Mouse (Mus musculus) liver, embryonic 14.5 days (tissue): ENCODE results near the gene Tada3. TPM values are rescaled to one million over a fixed set of nuclear protein-coding genes. Genes with fewer than 3 reads are reported as not detected.

Experiments
- ATAC-seq: fragments of 200-750 bp; cut with Nextera tagmentation; 2 replicates; pipeline ENCODE4 v1.8.0; 2017; ENCODE audit warnings: moderate number of reproducible peaks, mild to moderate bottlenecking, moderate library complexity; ENCODE audit not compliant: insufficient read depth
- DNase-seq, 3 experiments: peaks; one replicate each; pipeline ENCODE4 v3.0.0-alpha.2; 2012 to 2013; ENCODE audit warnings: low read depth in 3 of 3, low spot score in 3 of 3
- H3K27ac ChIP-seq: fragments of 300-500 bp; sonication (generic); 2 replicates; pipeline ENCODE4 v1.5.1; 2014; ENCODE audit warnings: moderate library complexity, mild to moderate bottlenecking, control low read depth, inconsistent platforms
- H3K27me3 ChIP-seq: fragments of 300-500 bp; sonication (generic); 2 replicates; pipeline ENCODE4 v1.6.1; 2014; ENCODE audit warnings: mild to moderate bottlenecking, low read length, moderate library complexity; ENCODE audit not compliant: control insufficient read depth, insufficient read depth
- H3K36me3 ChIP-seq: fragments of 300-500 bp; sonication (generic); replicated peaks from 2 replicates; pipeline ENCODE4 v1.6.1; 2014; ENCODE audit warnings: low read depth; ENCODE audit not compliant: control insufficient read depth, insufficient read depth
- H3K4me1 ChIP-seq, 2 experiments: fragments of 200-500 bp in 1 of 2; fragments of 300-500 bp in 1 of 2; sonication (generic) in 1 of 2; replicated peaks; 2 replicates each; pipeline ENCODE4 v1.6.1; 2012 to 2014; ENCODE audit warnings: antibody characterized with exemption in 1 of 2, inconsistent platforms in 1 of 2, low read length in 1 of 2; ENCODE audit not compliant: control insufficient read depth in 2 of 2, insufficient read depth in 2 of 2
- H3K4me2 ChIP-seq: fragments of 300-500 bp; sonication (generic); 2 replicates; pipeline ENCODE4 v1.6.1; 2014; ENCODE audit warnings: low read depth, mild to moderate bottlenecking, control low read depth, moderate library complexity
- H3K4me3 ChIP-seq, 2 experiments: fragments of 200-500 bp in 1 of 2; fragments of 300-500 bp in 1 of 2; sonication (generic) in 1 of 2; 2 replicates each; pipeline ENCODE4 v1.5.1; 2012 to 2014; ENCODE audit warnings: low read depth in 2 of 2, low read length in 2 of 2, mild to moderate bottlenecking in 2 of 2, control low read depth in 1 of 2, inconsistent platforms in 1 of 2, moderate library complexity in 1 of 2; ENCODE audit not compliant: insufficient read depth in 1 of 2
- H3K9ac ChIP-seq: fragments of 300-500 bp; sonication (generic); replicated peaks from 2 replicates; pipeline ENCODE4 v1.6.1; 2014; ENCODE audit warnings: mild to moderate bottlenecking, control low read depth, moderate library complexity
- H3K9me3 ChIP-seq: fragments of 300-500 bp; sonication (generic); 2 replicates; pipeline ENCODE4 v1.6.1; 2016; ENCODE audit warnings: low read length, mixed read lengths; ENCODE audit not compliant: control insufficient read depth
- CTCF ChIP-seq: IDR thresholded peaks from 2 replicates; pipeline ENCODE4 v1.5.1; 2016; ENCODE audit warnings: antibody characterized with exemption, low read depth, control low read depth
- EP300 ChIP-seq: IDR thresholded peaks from 2 replicates; pipeline ENCODE4 v1.6.1; 2016; ENCODE audit warnings: antibody characterized with exemption, low read depth
- WGBS: fragments of 180-500 bp; shearing (Covaris S2); extraction: QIAGEN DNeasy Blood & Tissue Kit; methylation state at CpG from one replicate; pipeline ENCODE4 v1.1.7; 2014; ENCODE audit not compliant: insufficient replicate concordance; 5-methylcytosine and 5-hydroxymethylcytosine counted together
- polyA plus RNA-seq, 2 experiments: library from polyadenylated mRNA; depleted of rRNA in 1 of 2; stranded (reverse) in 1 of 2; unstranded in 1 of 2; fragments of >200 nt; fragmentation: Nextera tagmentation in 1 of 2; extraction: Ambion mirVana in 1 of 2; gene quantifications; 2 replicates each; pipeline versions ENCODE4 v1.2.1 to v1.2.3; 2012 to 2014

Tada3 gene
- polyA plus RNA-seq, 2 experiments, result 15.1 to 15.6 TPM

DNA sequence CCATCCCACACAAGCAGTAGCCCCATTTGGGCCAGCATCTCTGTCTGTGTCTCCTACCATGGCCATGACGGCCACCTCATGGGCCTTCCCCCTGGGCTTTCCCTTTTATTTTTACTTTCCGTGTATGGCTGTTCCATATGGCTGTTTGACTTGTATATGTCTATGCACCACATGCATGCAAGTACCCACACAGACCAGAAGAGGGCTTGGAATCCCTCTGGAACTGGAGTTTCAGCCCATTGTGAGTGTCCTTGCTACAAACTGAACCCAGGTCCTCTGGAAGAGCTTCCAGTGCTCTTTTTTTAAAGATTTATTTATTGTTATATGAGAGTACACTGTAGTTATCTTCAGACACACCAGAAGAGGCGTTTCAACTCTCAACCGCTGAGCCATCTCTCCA is 16.2 kb downstream of the Tada3 start:
- TF ChIP-seq EP300 (no peak), CTCF (peak; percentile 31; the same call in 1 of the 2 replicates)
- Histone ChIP-seq H3K9me3 (no peaks in the 10 kb centered on the region), H3K9ac (no peak overlapping the region), H3K4me1 (no peaks in the 10 kb centered on the region), H3K4me2 (no peak overlapping the region), H3K4me3 (no peak overlapping the region), H3K27ac (no peak overlapping the region), H3K36me3 (no peaks in the 10 kb centered on the region), H3K27me3 (no peaks in the 10 kb centered on the region)
- DNase-seq (no peak), ATAC-seq (no peak)
- 58% methylated on average over 4 of the region's 4 CpGs for WGBS

DNA sequence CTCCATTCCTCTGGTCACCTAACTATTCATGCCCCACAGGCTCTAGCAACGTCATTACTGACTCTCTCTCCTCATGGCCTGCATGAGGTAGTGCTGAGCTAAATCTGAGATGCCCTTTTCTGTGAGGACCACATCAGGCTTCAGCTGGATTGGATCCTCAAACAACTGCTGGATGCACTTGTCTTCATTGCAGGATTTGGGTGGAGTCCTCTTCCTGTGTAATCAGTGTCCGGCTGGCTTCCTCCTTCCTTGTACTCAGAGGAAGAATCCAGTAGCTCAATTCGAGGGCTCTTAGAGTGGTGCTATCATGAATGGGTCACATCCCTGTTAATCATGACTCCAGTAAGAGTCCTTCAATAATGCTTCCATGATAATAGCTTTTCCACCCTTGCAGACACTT is 24.0 kb downstream of the Tada3 start:
- 38% methylated on average over 3 of the region's 3 CpGs for WGBS
- no peak overlapping the region for H3K4me3 ChIP-seq
- no peaks in the 10 kb centered on the region for H3K27me3 ChIP-seq
- no peak for DNase-seq
- ATAC-seq, result no peak
- TF ChIP-seq EP300 (no peak), CTCF (no peak)
- no peak overlapping the region for H3K4me2 ChIP-seq
- H3K9ac ChIP-seq, result no peak overlapping the region
- no peak overlapping the region for H3K27ac ChIP-seq
- H3K9me3 ChIP-seq, result no peaks in the 10 kb centered on the region
- H3K4me1 ChIP-seq, result no peaks in the 10 kb centered on the region; a peak in 1 of 4 replicates
- H3K36me3 ChIP-seq, result no peaks in the 10 kb centered on the region

DNA sequence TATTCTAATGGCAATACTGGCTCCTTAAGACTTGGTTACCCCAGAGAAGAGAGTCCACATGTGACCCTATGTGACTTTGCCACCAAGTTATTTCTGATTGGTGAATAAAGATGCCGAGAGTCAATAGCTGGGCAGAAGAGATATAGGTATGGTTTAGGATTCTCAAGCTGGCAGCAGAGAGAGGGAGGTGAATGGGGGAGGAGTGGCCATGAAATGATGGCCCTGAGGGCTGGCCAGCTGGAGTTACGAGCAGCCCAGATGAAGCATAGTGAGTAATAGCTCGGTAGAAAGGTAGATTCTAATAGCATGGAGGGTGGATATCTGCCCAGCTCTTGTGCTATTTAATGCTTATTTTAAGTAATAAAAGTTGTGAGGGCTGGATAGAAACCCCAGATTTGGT is 24.9 kb downstream of the Tada3 start:
- no peak for ATAC-seq
- no peak overlapping the region for H3K4me3 ChIP-seq
- WGBS, result 62% methylated on average over 3 of the region's 3 CpGs
- no peaks in the 10 kb centered on the region; a peak in 1 of 4 replicates for H3K4me1 ChIP-seq
- H3K36me3 ChIP-seq, result no peaks in the 10 kb centered on the region
- H3K27me3 ChIP-seq, result no peaks in the 10 kb centered on the region
- H3K27ac ChIP-seq, result no peak overlapping the region
- H3K4me2 ChIP-seq, result no peak overlapping the region
- H3K9me3 ChIP-seq, result no peaks in the 10 kb centered on the region
- DNase-seq, result no peak
- H3K9ac ChIP-seq, result no peak overlapping the region
- TF ChIP-seq CTCF (no peak), EP300 (no peak)

DNA sequence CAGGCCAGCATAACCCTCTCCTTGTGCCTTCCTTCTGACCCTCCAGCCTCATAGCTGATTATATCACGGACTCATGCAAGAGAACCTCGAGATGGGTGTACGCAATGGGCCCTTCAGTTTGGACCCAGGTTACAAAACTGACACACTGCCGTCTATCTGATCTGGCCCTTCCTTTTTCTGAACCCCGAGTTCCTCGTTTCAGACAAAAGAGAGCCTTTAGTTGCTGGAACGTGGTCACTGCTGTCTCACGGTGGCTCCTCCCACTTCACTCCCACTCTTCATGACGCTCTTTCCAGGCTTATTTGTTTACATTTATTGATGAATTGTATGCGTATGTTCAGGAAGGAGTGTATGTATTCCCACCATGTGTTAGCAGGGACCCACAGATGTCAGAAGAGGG is 26.0 kb downstream of the Tada3 start:
- no peak for TF ChIP-seq EP300
- no peak for TF ChIP-seq CTCF
- no peaks in the 10 kb centered on the region for H3K9me3 ChIP-seq
- no peaks in the 10 kb centered on the region for H3K27me3 ChIP-seq
- 26% methylated on average over 10 of the region's 10 CpGs for WGBS
- H3K36me3 ChIP-seq, result no peaks in the 10 kb centered on the region
- H3K4me3 ChIP-seq, result no peak overlapping the region
- no peak overlapping the region for H3K4me2 ChIP-seq
- DNase-seq (no peak), ATAC-seq (no peak)
- no peaks in the 10 kb centered on the region; a peak in 1 of 4 replicates for H3K4me1 ChIP-seq
- no peak overlapping the region for H3K27ac ChIP-seq
- H3K9ac ChIP-seq, result no peak overlapping the region

DNA sequence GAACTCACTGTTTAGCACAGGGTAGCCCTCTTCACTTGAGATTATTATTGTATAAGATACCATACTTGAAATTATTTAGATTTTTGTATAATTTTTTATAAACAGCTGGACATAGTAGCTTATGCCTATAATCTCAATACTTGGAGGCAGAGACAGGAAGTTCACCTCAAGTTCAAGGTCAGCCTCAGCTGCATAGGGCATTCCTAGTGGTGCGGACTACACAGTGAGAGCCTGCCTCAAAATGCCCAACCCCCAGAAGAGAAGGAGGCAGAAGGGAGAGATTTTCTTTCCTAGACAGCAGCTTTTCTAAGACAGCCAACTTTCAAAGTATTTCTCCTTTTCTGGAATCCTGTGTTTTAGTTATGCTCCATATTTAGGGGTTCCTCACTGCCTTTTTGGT is 26.5 kb downstream of the Tada3 start:
- TF ChIP-seq EP300 (no peak), CTCF (no peak)
- 69% methylated on average over 1 of the region's 1 CpGs for WGBS

DNA sequence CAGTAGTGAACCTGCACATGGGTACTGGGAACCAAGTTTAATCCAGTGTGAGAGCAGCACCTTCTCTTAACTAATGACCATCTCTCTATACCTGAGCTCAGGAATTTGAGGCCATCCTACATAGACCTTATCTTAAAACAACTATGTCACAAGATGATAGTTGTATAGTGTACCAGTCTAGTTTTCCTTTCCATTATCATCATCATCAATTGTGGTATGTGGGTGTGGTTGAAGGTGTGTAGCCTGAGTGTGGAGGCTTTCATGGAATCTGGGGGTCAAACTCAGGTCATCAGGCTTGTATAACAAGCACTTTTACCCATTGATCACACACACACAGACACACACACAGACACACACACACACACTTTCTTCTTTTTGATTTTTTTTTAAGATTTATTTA is 27.1 kb downstream of the Tada3 start:
- Histone ChIP-seq H3K4me2 (no peak overlapping the region), H3K27me3 (no peaks in the 10 kb centered on the region), H3K36me3 (no peaks in the 10 kb centered on the region), H3K9ac (no peak overlapping the region), H3K27ac (no peak overlapping the region), H3K9me3 (no peaks in the 10 kb centered on the region), H3K4me1 (no peaks in the 10 kb centered on the region; a peak in 1 of 4 replicates), H3K4me3 (no peak overlapping the region)
- no peak for TF ChIP-seq CTCF
- DNase-seq (no peak), ATAC-seq (no peak)

More for the DNA sequence above, 26.5 kb downstream of the Tada3 start:
- no peaks in the 10 kb centered on the region; a peak in 1 of 4 replicates for H3K4me1 ChIP-seq
- ATAC-seq (no peak), DNase-seq (no peak)
- no peak overlapping the region for H3K4me2 ChIP-seq
- no peaks in the 10 kb centered on the region for H3K27me3 ChIP-seq
- no peaks in the 10 kb centered on the region for H3K36me3 ChIP-seq
- no peak overlapping the region for H3K4me3 ChIP-seq
- H3K9ac ChIP-seq, result no peak overlapping the region
- no peak overlapping the region for H3K27ac ChIP-seq
- no peaks in the 10 kb centered on the region for H3K9me3 ChIP-seq
